Mouse (Mus musculus): ENCODE results near the gene Zfp42.

Zfp42 gene

DNA sequence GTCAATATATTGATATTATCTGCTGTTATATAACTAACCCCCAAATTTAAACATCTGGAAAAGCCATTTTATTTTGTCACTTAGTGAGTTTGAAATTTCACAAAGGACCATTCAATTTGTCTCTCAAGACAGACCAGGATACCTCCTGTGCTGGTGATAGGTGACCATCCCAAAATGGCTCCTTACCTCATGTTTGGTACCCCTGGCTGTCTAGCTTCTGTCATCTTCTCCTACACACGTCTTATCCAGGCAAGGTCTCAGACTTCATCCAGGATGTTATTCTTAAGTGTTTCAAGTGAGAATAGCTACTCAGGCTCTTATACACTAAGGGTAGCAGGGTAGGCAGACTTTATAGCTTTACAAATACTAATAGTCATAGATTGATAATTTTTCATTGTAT, 17.9 kb downstream of the Zfp42 start:
- POLR2A ChIA-PET: interaction anchor here in 3 of 4 experiments (0.7 to 13.3 kb wide), 10 partner anchors 9 to 116 kb away, joined by 3 to 159 read pairs (median 10); partner anchors contain the start of gene Zfp42 (in 3 of the 3)
- CTCF ChIA-PET: no interaction called here

GRCm38 (mm10) chr8:43287456-43287855, 19.3 kb downstream of the Zfp42 start:
- POLR2A ChIA-PET: interaction anchor here in 3 of 4 experiments (1.0 to 13.3 kb wide), 5 partner anchors 16 to 98 kb away, joined by 3 to 159 read pairs (median 3); partner anchors contain the start of gene Zfp42 (in 2 of the 3)
- CTCF ChIA-PET: interaction anchor here in 1 of 4 experiments (0.9 kb wide), 1 partner anchor 43 kb away, joined by 3 read pairs; no protein-coding TSS in a partner anchor

DNA sequence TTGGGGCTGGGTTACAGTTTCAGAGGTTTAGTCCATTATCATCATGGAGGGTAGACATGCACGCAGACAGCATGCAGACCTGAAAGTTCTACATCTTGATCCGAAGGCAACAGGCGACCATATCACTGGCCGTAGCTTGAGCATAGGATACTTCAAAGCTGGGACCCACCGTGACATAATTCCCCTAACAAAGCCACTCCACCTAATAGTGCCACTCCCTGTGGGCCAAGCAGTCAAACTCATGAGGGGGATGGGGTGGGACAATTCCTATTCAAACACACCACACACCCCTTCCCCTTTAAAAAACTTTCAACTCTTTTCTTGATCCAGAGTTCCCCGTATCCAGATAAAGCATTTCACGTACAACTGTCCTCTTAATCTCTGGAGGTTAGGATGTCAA, 23.5 kb downstream of the Zfp42 start:
- ChIA-PET POLR2A (interaction anchor here in 2 of 4 experiments (1.0 to 3.6 kb wide), 8 partner anchors 9 to 24 kb away, joined by 3 to 13 read pairs (median 4); partner anchors contain the start of gene Zfp42 (in 1 of the 2)), CTCF (no interaction called here)

GRCm38 (mm10) chr8:43278397-43278796, 28.4 kb downstream of the Zfp42 start:
- CTCF ChIA-PET: interaction anchor here in 1 of 4 experiments (0.6 kb wide), 1 partner anchor 12 kb away, joined by 3 read pairs; no protein-coding TSS in a partner anchor
- POLR2A ChIA-PET: interaction anchor here in 3 of 4 experiments (0.7 to 2.1 kb wide), 5 partner anchors 12 to 439 kb away, joined by 3 to 8 read pairs (median 4); no protein-coding TSS in a partner anchor

DNA sequence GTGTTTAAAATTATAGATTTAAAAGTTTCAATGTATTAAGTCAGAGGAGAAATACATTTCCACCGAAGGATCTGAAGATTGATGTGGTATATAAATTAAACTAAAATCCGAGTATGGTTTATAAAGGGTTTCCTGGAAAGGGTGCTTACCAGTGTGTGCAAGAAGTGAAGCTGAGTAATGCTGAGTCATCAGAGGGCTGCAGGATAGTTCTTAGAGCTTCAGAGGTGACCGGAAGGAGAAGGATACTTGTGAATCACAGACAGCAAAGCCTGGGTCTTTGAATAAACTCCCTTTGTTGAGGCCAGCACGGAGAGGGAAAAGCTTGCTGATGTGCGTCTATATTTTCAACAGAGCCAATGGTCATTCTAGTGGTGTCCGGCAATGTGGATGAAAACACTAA, 45.8 kb downstream of the Zfp42 start:
- ChIA-PET POLR2A (interaction anchor here in 3 of 4 experiments (0.6 to 2.5 kb wide), 9 partner anchors 9 to 134 kb away, joined by 3 to 7 read pairs (median 4); partner anchors contain the start of gene Zfp42 (in 2 of the 3)), CTCF (interaction anchor here in 2 of 4 experiments (0.6 to 1.0 kb wide), 2 partner anchors 67 to 451 kb away, joined by 3 to 4 read pairs; no protein-coding TSS in a partner anchor)

DNA sequence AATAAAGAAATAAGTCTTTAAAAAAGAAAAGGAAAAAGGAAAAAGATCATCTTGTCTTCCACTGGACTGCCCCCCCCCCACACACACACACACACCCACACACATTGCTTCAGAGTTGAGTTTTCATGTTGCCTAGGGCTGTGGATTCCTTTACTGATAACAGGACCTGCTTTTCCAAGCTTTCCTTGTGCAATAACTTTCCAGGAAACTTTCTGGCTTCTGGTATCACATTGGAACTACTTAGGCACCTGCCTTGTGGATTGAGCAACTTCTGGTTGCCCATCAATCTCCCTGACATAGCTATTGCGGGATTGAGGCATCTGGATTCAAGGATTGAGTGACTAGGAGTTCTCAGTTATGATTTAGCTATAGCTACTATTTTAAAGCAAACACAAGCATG, 48.9 kb downstream of the Zfp42 start:
- ChIA-PET POLR2A (interaction anchor here in 1 of 4 experiments (0.7 kb wide), 1 partner anchor 14 kb away, joined by 3 read pairs; no protein-coding TSS in a partner anchor), CTCF (interaction anchor here in 2 of 4 experiments (0.7 to 1.9 kb wide), 3 partner anchors 12 to 76 kb away, joined by 3 to 5 read pairs (median 4); no protein-coding TSS in a partner anchor)

DNA sequence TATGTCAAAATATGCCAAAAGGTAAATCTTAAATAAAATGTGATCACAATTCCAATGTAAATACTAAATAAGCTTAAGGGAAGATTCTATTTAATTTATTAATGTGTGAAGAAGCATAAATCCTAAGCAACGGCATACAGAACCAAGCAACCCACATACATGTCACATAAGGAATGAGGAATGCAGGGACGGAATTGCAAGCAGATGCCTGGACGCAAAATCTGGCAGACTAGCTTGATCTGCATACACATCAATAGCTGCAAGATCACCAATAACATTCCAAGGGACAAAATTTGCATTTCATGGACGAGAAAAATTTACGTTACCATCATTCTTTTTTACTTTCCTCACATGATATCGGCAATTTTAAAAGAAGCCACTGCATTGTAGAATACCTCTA, 51.1 kb downstream of the Zfp42 start:
- CTCF ChIA-PET: no interaction called here
- POLR2A ChIA-PET: interaction anchor here in 1 of 4 experiments (0.7 kb wide), 1 partner anchor 19 kb away, joined by 3 read pairs; no protein-coding TSS in a partner anchor

DNA sequence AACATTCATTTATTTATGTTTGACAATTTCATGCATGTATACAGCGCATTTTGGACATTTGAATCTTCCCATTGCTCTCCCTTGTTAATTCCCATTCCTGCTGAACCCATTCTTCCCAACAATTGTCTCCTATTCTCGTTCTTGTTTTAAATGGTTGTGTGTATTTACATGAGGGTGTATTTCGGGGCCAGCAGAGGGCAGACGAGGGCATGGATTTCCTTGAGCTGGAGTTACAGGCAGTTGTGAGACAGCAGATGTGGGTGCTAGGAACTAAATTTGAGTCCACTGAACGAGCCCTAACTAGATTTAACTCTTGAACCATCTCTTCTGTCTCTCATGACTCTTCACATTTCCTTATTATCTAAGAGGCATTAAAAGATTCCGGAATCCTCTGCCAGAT, 55.1 kb downstream of the Zfp42 start:
- POLR2A ChIA-PET: interaction anchor here in 1 of 4 experiments (1.0 kb wide), 1 partner anchor 9 kb away, joined by 3 read pairs; no protein-coding TSS in a partner anchor
- CTCF ChIA-PET: interaction anchor here (0.5 to 1.6 kb wide), 12 partner anchors 11 to 1427 kb away, joined by 3 to 7 read pairs (median 5); no protein-coding TSS in a partner anchor

- CTCF ChIA-PET: no interaction called here
- POLR2A ChIA-PET: no interaction called here
These were observed 58.1 kb downstream of the Zfp42 start for GRCm38 (mm10) chr8:43248707-43249106.

Data from embryonic stem cell, embryonic (primary cell).